Mouse (Mus musculus): Measurements from ENCODE around the gene R3hdm2.

DNA sequence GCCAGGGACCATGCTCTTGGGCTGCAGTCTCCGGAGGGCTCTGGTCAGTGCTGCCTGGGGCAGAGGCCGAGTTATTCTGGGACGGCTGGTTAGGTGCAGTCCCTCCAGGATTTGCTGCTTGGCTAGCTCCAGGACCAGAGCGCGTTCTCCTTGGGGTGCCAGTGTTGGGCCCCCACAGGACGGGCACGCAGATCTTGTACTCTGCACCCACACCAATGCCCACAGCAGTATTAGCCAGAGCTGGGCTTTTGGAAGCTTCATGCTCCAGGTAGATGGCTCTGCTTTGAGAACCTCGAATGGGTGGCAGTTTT, 28.9 kb upstream of the R3hdm2 start:
- TF ChIP-seq CTCF (IDR thresholded peaks at IDR 0.05; ENCODE audit: borderline replicate concordance, control insufficient read depth, extremely low read depth, insufficient read depth, low read length, poor library complexity) (no peak), POLR2A (IDR thresholded peaks at IDR 0.05; ENCODE audit: control insufficient read depth, extremely low read depth, insufficient read depth, low read length, poor library complexity) (no peak)

All from thymus, adult 2 months (tissue).